Mouse (Mus musculus): ENCODE measurements around the gene Arhgef28.
A peak's percentile ranks its signal among the peaks of the same experiment; 100 is the strongest.

Gene Arhgef28

DNA sequence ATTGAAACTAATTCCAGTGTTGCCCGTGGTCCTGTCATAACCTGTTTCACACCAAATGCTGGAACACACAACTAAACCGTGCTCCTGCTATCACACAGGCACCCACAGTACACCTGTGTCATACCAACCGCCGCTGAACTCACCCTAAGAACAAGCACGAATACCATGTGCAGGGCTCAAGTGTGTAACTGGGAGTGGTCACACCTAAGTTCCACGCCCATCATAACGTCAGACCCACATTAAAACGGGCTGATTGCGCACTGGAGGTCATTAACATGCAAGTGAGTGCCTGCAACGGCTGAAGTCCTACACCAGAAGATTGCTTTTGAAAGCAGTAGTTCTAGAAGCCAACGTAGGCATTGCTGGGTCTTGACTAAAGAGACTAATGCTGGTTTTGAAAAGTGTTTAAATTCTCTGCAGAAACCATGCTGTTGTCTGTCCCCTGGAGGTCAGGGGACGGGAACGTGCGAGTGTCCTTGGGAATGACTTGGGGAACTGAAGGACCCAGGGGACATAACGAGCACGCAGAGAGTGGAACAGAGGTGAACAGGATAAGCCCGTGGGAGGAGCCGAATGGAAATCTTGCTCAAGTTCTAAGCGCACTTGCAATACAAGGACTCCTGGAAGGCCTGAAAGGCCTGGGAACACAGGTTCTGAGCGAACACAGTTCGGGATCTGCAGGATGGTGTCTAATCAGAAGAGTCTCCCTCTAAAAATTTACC lies 22.9 kb downstream of the Arhgef28 start:
- no peak for DNase-seq (ENCODE audit: low spot score in 2 of 2)

DNA sequence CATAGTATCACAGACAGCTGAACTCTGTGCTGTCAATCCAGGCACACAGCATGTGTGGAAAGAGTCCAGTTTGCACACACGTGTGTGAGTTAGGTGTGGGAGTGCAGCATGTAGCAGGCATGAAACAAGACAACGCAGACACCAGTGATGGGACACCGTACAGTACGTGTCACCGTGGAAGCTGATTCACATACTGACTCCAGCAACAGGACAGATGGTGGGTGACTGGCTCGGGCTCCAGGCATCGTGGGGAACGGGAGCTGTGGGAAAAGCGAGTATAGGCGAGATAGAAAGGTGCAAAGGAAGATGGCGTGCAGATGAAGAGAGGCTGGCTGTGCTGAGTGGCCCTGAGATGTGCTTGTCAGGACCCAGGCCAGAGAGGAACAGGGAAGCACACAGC lies 23.9 kb downstream of the Arhgef28 start:
- DNase-seq (ENCODE audit: low spot score in 2 of 2), result no peak

DNA sequence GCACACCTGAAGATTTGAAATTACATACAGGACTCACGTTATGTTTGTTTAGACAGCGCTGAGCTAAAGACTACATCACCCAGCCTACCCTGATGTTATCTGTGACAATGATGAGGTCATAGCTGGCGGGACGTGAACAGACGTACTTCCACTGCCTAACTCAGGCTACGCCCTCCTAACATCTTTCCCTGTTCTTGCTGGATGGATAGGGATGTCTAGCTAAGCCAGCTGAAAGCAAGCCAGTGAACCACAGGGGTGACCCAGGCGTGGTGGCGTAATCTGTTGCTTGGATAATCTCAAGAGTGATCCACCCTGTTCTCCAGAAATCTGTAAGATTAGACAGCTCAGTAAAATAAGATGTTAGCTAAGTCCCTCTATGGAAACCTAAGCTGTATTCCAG lies 25.6 kb downstream of the Arhgef28 start:
- no peak for DNase-seq (ENCODE audit: low spot score in 2 of 2)

DNA sequence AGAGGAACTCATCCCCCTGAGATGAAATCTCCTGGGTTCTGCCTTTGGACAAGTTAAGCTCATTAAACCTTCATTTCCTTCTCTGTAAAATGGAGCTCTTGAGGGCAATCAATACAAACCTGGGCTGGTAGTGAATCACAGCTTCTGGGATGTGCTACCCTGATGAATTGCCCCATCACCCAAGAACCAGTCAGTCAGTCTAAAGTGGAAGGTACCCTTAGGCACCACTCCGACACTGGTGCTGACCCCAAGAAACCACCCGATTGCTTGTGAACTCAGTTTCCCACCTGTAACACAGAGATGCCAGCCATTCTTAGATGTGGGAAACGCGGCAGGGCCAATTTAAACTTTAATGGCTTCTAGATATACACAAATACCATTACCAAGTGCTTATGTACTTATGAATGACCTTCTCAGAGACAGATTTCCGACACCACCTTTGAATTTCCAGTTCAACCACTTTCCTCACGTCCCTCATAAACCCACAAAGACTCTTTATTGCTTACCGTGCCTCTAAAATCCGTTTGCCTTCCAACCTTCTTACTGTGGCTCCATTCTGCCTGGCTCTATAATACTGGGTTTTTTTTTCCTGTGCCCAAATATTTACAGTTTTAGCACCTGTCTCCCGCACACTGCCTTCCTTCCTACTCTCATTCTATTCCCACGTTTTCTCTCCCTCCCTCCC lies 30.8 kb downstream of the Arhgef28 start:
- no peak for DNase-seq (ENCODE audit: low spot score in 2 of 2)

DNA sequence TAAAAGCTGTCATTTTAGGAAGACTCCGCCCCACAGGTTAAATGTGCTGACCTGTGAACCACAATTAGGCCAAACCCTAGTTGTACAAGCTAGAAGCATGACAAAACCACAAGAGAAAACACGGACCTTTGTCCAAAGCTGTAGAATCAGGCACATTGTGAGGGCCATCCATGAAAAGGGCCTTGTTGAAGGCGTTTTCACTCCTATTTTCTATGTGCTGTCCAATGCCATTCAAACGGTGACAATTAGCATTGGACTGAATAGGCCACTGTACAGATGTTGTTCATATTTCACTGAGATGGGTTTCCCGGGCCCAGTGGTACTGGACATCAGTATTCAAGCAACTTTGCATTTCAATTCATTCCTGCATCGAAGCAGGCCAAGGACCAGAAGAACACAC lies 33.2 kb downstream of the Arhgef28 start:
- DNase-seq (ENCODE audit: low spot score in 2 of 2), result no peak

DNA sequence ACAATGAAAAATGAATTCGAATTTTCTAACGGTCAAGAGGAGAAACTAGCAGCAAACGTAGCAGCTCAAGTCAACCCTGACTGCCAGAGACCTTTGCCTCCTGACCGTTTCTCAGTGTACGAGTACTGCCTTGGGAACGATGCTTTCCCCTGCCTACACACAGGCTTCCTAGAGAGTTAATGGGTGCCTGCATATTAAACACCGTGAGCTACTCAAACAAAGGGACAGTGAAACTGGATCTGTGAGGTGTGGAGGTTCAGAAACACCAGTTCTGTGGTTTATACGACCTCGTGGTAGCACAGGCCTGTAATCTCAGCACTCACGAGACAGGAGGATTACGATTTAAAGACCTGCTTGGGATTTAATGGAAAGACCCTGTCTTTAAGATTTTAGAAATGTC lies 33.9 kb downstream of the Arhgef28 start:
- DNase-seq (ENCODE audit: low spot score in 2 of 2), result no peak

DNA sequence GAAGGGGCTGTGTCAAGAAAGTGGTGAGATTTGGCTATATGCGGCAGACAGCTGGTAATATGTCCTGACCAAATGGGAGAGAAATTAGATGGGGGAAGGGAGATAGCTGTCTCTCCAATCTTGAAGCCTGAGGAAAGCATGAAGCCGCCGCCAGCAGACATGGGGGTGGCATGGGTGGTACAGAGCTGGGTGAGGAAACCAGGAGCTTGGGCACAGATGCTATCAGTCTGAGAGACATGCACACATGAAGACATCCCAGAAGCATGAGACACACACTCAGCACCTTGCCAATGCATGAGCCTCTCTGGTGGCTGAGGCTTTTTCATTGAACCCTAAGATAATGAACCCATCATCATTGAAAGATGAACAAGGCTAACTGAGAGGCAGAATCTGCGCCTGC lies 34.5 kb downstream of the Arhgef28 start:
- peak; percentile 20 to 61 for DNase-seq (ENCODE audit: low spot score in 2 of 2)

DNA sequence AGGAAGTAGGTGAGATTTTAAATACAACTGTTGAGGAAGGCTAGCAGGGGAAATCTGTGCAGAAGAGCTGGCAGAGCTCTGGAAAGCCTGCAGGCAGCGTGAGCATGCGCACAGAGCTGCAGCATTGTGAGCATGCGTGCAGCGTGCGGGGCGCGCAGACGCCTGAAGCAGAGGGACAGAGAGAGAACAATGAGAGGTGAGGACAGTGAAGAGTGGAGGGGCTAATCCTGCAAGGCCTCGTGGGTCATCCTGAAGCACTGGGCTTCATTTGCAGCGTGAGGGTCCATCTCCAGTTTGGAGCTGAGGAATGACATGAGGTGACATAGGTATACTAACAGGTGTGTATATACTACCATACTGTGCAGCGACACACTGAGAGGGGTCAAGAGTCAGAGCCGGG lies 35.0 kb downstream of the Arhgef28 start:
- DNase-seq (ENCODE audit: low spot score in 2 of 2), result peak; percentile 23 to 32

DNA sequence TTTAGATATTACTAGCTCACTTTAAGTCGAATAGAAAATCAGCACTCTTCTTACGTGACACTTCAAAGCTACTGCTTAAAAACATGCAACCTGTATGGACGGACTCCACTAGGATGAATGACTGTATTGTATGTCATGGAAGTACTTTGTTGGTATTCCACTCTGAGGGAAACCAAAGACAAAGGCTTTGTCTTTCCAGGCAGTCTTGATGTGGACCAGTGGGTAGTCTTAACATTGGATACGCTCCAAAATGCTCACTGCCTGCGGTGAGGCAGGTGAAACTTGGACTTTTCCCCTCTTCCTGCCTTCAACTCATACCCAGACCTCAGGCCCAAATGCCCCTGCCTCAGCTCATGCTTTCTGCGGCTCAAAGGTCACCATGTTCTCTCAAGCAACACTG lies 41.4 kb downstream of the Arhgef28 start:
- no peak for DNase-seq (ENCODE audit: low spot score in 2 of 2)

DNA sequence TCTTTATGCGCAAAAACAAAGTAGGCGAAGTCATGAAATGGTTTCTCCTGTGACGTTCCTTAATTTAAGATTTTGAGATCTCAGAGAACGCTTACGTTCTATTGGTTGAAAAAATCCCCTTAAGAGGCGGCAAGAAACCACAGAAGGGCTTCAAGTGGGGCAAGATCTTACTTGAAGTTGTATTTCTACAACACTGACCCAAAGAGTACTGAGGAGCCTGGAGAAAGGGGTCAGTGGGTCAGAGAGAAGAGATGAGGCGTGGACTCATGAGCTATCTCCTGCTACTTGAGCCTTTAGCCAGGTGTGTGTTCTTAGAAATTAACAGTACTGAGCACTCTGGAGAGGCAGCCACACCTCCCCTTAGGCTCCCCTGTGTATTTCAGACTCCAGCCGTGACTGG lies 44.7 kb downstream of the Arhgef28 start:
- DNase-seq (ENCODE audit: low spot score in 2 of 2), result no peak

DNA sequence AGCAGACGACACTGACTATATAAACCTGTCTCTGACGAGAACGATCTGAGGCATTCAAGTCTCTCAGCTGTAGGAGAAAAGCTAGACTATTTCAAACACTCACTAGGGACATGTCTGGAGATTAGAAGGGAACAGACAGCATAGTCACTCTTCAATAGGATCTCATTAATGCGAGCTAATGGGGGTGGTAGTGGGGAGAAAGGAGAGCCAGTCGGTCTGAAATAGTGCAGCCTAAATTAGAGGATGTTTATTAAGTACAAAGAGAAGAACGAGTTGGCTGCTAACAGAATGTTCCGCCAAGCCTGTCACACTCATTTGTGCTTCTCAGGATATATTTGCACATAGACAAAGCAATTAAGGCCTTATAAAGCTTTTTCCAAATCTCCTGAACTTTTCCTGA lies 49.6 kb downstream of the Arhgef28 start:
- DNase-seq (ENCODE audit: low spot score in 2 of 2), result no peak

DNA sequence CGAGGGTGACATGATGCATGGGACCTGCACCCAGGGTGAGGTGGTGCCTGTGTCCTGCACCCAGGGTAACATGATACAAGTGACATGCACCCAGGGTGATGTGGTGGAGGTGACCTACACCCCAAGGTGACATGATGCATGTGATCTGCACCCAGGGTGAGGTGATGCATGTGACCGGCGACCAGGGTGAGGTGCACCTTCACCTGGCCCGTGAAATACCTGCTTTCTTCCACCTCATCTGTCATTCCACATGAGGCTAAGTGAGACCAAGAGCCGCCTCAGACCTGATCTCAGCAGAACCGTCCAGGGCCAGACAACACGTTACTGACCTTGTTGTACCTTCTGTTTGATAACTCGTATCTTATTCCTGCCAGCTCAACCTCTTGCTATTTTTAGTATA lies 53.5 kb downstream of the Arhgef28 start:
- DNase-seq (ENCODE audit: low spot score in 2 of 2), result no peak

DNA sequence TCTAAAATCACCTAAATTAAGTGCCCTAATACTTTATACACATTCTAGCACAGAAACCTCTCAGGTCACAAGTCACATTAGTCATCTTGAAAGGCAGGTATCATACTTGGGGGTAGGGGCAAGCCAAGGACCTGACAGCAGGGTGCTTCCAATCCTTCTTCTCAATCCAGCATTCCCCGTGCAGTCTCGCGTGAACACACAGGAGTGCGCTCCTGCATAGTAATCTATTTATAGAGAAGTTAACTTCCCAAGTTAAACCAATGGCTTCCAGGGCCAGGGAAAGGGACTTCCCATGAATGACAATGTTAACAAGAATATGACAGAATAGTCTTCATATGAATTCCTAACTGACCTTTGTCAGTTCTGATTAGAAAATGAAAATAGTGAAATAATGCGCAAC lies 58.7 kb downstream of the Arhgef28 start:
- DNase-seq (ENCODE audit: low spot score in 2 of 2), result no peak

DNA sequence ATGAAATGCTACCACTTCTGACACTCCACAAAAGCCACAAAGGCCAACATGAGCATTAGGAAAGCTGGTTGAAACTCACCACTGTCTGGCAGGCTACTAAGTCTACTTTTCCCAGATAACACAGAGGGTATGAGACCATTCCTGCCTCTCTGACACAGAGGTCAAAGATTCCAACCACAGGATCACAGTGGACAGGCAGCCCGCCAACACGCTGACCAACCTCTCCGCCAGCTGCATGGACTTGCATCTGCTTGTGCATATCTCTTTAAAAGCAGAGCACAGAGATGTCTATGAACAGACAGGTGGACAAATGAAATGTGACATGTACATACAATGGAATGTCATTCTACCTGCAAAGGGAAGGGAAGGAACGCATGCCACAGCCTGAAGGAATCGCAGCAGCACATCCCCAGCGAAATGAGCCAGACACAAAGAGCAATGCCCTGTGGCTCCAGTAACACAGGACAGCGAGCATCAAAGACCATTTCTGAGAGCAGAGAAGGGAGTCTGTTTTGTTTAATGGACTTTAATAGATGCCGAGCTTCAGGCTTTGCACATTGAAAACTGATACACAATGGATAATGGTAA lies 59.6 kb downstream of the Arhgef28 start:
- DNase-seq (ENCODE audit: low spot score in 2 of 2), result no peak

DNA sequence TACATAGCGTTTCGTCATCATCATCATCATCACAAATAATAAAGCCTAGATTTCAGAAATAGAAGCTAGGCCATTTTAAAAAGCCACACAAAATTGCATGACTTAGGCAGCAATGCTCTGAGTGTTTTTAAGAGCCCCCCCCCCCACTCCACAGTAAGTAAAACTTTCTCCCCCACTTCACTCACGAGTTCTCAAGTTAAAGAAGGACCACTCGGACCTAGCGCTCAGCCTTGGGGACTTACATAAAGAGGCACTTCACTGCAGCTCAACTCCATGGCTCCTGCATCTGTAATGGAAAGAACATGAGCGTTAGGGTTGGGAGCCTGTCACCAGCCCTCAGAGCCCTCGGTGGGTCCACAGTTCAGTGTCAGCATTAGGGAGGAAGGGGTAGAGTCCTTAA lies 60.9 kb downstream of the Arhgef28 start:
- no peak for DNase-seq (ENCODE audit: low spot score in 2 of 2)

DNA sequence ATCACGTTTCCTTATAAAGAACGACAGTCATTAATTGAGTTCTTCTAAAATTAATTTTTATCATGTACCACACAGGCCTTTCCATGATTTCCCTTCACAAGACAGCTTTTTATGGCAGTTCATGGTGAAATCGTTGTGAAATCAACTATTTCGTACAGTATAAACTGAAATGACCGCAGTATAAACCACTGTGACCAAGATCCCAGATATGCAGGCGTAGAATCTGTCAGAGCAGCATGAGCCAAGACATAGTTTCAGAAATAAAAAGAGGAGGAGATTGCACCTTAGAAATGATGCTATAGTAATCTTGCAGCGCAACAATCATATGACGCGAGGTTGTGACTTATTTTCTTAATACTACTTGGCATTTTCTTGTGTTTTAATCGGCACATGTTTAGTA lies 63.2 kb downstream of the Arhgef28 start:
- DNase-seq (ENCODE audit: low spot score in 2 of 2), result no peak

DNA sequence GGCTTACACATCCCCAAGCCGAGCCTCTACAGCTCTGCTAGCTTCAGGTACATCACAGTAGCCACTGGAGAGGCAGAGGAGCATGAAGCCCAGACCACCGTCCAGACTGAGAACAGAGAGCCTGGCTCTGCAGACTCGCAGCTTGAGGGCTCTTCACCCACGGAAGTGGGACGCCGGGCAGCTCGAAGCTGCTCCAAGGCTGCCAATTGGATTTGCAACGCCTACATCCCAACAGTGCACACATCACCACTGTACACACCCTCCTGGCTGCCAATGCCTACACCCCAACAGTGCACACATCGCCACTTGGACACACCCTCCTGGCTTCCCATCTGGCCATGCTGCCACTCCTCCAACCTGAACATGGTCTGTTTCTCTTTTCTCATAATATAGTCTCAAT lies 65.6 kb downstream of the Arhgef28 start:
- no peak for DNase-seq (ENCODE audit: low spot score in 2 of 2)

DNA sequence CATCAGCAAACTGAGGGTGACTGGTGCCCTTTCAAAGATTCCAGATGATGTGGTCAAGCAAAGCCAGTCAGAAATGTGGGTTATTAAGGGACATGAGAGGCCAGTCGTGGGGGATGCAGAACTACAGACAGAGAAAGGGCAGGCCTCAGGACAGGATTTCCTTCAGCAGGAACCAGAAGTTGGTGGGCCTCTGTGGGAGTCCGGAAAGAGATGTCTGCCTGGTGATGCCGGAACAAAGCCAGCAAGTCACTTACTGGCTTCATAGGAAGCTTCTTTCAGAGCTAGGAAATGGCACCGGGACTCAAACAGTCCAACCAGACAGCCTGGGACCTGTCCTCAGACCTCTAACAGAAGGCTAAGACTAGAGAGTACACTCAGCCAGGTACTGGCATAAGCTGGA lies 67.5 kb downstream of the Arhgef28 start:
- no peak for DNase-seq (ENCODE audit: low spot score in 2 of 2)

DNA sequence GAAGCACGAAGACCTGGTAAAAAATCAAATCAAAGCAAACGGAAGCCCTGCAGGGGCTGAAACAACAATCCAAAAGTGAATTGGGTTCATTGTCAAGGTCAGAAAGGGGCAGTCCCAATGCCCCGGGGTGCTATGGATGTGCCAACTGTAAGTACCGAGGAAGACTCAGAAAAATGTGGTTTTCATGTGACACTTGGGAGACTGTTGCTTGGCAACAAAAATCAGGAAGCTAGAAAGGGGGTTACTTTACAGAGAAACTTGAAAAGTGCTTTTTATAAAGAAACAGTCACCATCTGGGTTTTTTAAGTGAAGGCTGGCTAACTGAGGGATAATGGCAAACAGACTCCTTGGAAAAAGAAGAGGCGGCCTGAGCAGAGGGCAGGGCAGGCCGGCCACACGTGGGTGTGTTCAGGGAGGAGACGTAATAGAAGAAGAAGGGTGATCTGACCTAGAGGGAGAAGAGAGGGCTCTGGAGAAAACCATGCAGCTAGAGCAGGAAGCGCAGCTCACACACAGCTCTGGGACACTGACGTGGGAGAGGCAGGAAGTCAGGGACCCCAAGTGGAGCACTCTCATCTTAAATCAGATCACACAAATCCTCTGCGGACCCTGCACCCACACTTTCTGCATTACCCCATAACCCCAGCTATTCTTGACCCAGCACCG lies 70.2 kb downstream of the Arhgef28 start:
- no peak for DNase-seq (ENCODE audit: low spot score in 2 of 2)

DNA sequence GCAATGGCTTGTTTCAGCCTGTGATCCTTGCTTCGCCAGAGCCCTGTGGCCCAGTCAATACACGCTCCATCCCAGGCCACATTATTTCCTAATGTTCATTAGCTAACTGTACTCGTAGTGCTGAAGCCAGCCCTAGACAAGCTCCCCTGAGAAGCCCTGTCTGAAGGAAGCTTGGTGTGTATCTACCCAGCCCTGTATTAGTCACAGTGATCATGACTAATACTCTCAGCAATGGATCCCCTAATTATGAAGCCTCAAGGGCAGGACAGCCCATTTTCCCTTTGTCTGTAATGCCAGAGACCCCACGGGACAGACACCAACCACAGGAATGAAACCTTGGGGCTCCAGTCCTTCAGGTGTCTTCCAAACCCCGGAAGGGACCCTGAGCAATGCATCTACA lies 73.3 kb downstream of the Arhgef28 start:
- no peak for DNase-seq (ENCODE audit: low spot score in 2 of 2)

DNA sequence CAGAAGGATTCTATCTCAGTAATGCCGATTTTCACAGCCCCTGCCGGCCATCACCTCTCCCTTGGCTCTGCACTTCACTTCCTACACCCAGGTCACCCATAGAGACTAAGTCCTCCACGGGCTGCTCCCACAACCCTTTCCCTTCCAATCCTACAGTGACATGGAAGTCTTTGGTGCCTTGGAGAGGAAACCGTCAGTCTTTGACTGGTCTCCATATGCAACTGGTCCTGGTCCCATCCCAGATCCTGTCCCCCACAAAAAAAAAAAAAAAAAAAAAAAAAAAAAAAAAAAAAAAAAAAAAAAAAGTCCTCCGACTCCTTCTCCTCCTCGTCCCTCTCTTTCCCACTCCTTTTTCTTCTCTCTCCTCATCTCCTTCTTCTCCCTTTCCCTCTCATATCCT lies 74.0 kb downstream of the Arhgef28 start:
- DNase-seq (ENCODE audit: low spot score in 2 of 2), result no peak

DNA sequence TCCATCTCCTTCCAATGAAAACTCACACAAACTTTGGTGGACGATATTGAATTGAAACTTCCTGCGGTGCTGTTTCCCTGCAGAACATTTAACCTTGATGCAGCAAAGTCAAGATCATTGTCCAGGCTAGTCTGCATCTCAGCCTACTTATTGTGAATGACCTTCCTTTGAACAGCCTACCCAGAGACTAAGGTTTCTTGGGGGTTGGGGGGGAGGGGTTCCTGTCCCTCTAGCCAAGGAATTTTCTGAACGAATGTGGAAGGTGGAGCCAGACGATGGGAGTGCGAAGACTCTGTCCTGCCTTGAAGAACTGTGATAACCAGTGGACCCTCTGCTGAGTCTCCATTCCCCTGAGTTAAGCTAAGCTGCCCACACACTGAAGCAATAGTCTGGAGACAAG lies 80.6 kb downstream of the Arhgef28 start:
- no peak for DNase-seq (ENCODE audit: low spot score in 2 of 2)

Measured in frontal cortex, postnatal 10 days (tissue).